Mouse (Mus musculus) granulocyte monocyte progenitor cell, adult 5-6 weeks (primary cell): ENCODE data around the gene Gm42421. TPM values are rescaled to one million over a fixed set of nuclear protein-coding genes. Genes with fewer than 3 reads are reported as not detected.

ENCODE experiments used
- total RNA-seq, 2 experiments: library from RNA; stranded (forward) in 1 of 2; stranded (reverse) in 1 of 2; fragments of 200-712, 200-1000 nt in 1 of 2; fragments of >200 nt in 1 of 2; fragmentation: Nextera tagmentation in 1 of 2; gene quantifications; 2 replicates each; pipeline ENCODE4 v1.2.3; 2014 to 2017

Gm42421 gene
- total RNA-seq, 2 experiments from 2014 or later: not detected

Other genes with a start within 250 kb of the Gm42421 start
- 15.4 and 19.0 TPM in 2 replicates for gene Usp42, start 195.9 kb upstream of the Gm42421 start, total RNA-seq (2014; fragmentation: Nextera tagmentation)
- gene Usp42, start 195.9 kb upstream of the Gm42421 start, total RNA-seq (2017): 10.4 and 13.4 TPM in 2 replicates
- gene Eif2ak1, start 110.4 kb upstream of the Gm42421 start, total RNA-seq (2014; fragmentation: Nextera tagmentation): 28.4 and 29.7 TPM in 2 replicates
- gene Eif2ak1, start 110.4 kb upstream of the Gm42421 start, total RNA-seq (2017): 35.6 and 36.3 TPM in 2 replicates
- gene Ankrd61, start 30.5 kb upstream of the Gm42421 start, total RNA-seq (2014; fragmentation: Nextera tagmentation): not detected in 2 replicates
- gene Ankrd61, start 30.5 kb upstream of the Gm42421 start, total RNA-seq (2017): not detected in 2 replicates
- gene Aimp2, start 18.3 kb upstream of the Gm42421 start, total RNA-seq (2014; fragmentation: Nextera tagmentation): 30.0 and 72.5 TPM in 2 replicates
- gene Aimp2, start 18.3 kb upstream of the Gm42421 start, total RNA-seq (2017): 101 and 115 TPM in 2 replicates
- 21.7 and 33.0 TPM in 2 replicates for gene Pms2, start 18.2 kb upstream of the Gm42421 start, total RNA-seq (2014; fragmentation: Nextera tagmentation)
- gene Pms2, start 18.2 kb upstream of the Gm42421 start, total RNA-seq (2017): 35.4 and 42.6 TPM in 2 replicates
- gene Rsph10b, start 4.9 kb downstream of the Gm42421 start, total RNA-seq (2014; fragmentation: Nextera tagmentation): 0.92 TPM in 1 of 2 replicates, not detected in the other
- not detected in 2 replicates for gene Rsph10b, start 4.9 kb downstream of the Gm42421 start, total RNA-seq (2017)
- 99.9 and 103 TPM in 2 replicates for gene Ccz1, start 86.7 kb downstream of the Gm42421 start, total RNA-seq (2014; fragmentation: Nextera tagmentation)
- gene Ccz1, start 86.7 kb downstream of the Gm42421 start, total RNA-seq (2017): 121 and 139 TPM in 2 replicates
- not detected in 2 replicates for gene Ocm, start 98.5 kb downstream of the Gm42421 start, total RNA-seq (2014; fragmentation: Nextera tagmentation)
- gene Ocm, start 98.5 kb downstream of the Gm42421 start, total RNA-seq (2017): not detected in 2 replicates
- gene Lmtk2, start 172.3 kb downstream of the Gm42421 start, total RNA-seq (2014; fragmentation: Nextera tagmentation): 7.2 and 7.3 TPM in 2 replicates
- 6.5 and 7.2 TPM in 2 replicates for gene Lmtk2, start 172.3 kb downstream of the Gm42421 start, total RNA-seq (2017)